Mouse (Mus musculus): ENCODE data around the gene Pskh1.

DNA sequence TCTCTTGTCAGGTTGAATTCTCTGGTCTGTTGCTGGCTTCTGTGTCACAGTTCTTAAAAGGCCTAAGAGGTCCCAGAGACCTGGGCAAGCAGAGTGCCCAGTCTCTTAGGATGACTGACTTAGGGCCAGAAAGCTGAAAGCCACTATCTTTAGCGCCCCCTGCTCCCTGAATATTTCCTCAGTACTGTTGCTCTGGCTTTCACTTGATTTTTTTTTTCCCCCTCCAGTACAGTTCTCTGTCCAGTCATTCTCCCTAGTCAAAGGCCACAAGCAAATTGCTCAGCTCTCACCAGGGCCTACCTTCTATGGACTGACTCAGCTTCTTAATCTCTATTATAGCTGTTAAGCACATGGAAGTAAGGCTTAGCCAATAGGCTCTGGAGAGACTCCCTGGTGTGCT, 38.3 kb upstream of the Pskh1 start:
- TF ChIP-seq CTCF (IDR thresholded peaks at IDR 0.05; ENCODE audit: low read depth) (peak; percentile 56), EP300 (optimal IDR thresholded peaks at IDR 0.05) (no peak)
